Mouse (Mus musculus): ENCODE results near the gene Dlgap1. TPM values are rescaled to one million over a fixed set of nuclear protein-coding genes. Genes with fewer than 3 reads are reported as not detected.
A peak's percentile ranks its signal among the peaks of the same experiment; 100 is the strongest.

Gene Dlgap1
- polyA plus RNA-seq, 1 experiment: 0.26 TPM

GRCm38 (mm10) chr17:70664484-70665040, 695.7 kb downstream of the Dlgap1 start:
- no peak overlapping the region for H3K4me3 ChIP-seq (ENCODE audit: insufficient read depth, low read length)
- no peak overlapping the region for H3K27ac ChIP-seq (ENCODE audit: insufficient read depth, low read length)
- TF ChIP-seq CTCF (IDR thresholded peaks at IDR 0.05; ENCODE audit: borderline replicate concordance, insufficient read depth, low read length) (no peak), POLR2A (IDR thresholded peaks at IDR 0.05; ENCODE audit: low read depth, low read length) (no peak)
- H3K4me1 ChIP-seq (ENCODE audit: control insufficient read depth, insufficient read depth, low read length): no peaks in the 10 kb centered on the region

GRCm38 (mm10) chr17:70673985-70674384, 705.1 kb downstream of the Dlgap1 start:
- H3K4me3 ChIP-seq (ENCODE audit: insufficient read depth, low read length): no peak overlapping the region
- no peak for TF ChIP-seq POLR2A (IDR thresholded peaks at IDR 0.05; ENCODE audit: low read depth, low read length)
- no peak for TF ChIP-seq CTCF (IDR thresholded peaks at IDR 0.05; ENCODE audit: borderline replicate concordance, insufficient read depth, low read length)

GRCm38 (mm10) chr17:70676522-70676921, 707.6 kb downstream of the Dlgap1 start:
- no peaks in the 10 kb centered on the region for H3K4me1 ChIP-seq (ENCODE audit: control insufficient read depth, insufficient read depth, low read length)
- H3K4me3 ChIP-seq (ENCODE audit: insufficient read depth, low read length): no peak overlapping the region
- TF ChIP-seq POLR2A (IDR thresholded peaks at IDR 0.05; ENCODE audit: low read depth, low read length) (no peak), CTCF (IDR thresholded peaks at IDR 0.05; ENCODE audit: borderline replicate concordance, insufficient read depth, low read length) (no peak)
- no peak overlapping the region for H3K27ac ChIP-seq (ENCODE audit: insufficient read depth, low read length)

More at GRCm38 (mm10) chr17:70673985-70674384, 705.1 kb downstream of the Dlgap1 start:
- H3K27ac ChIP-seq (ENCODE audit: insufficient read depth, low read length): no peak overlapping the region
- H3K4me1 ChIP-seq (ENCODE audit: control insufficient read depth, insufficient read depth, low read length): no peaks in the 10 kb centered on the region

- H3K4me1 ChIP-seq (ENCODE audit: control insufficient read depth, insufficient read depth, low read length): no peaks in the 10 kb centered on the region
- H3K27ac ChIP-seq (ENCODE audit: insufficient read depth, low read length): no peak overlapping the region
- no peak overlapping the region for H3K4me3 ChIP-seq (ENCODE audit: insufficient read depth, low read length)
- no peak for TF ChIP-seq POLR2A (IDR thresholded peaks at IDR 0.05; ENCODE audit: low read depth, low read length)
- TF ChIP-seq CTCF (IDR thresholded peaks at IDR 0.05; ENCODE audit: borderline replicate concordance, insufficient read depth, low read length): peak; percentile 95
Observed at GRCm38 (mm10) chr17:70683561-70684167, 714.8 kb downstream of the Dlgap1 start.

GRCm38 (mm10) chr17:70690174-70690573, 721.3 kb downstream of the Dlgap1 start:
- Histone ChIP-seq H3K4me3 (ENCODE audit: insufficient read depth, low read length) (no peak overlapping the region), H3K4me1 (ENCODE audit: control insufficient read depth, insufficient read depth, low read length) (no peaks in the 10 kb centered on the region), H3K27ac (ENCODE audit: insufficient read depth, low read length) (no peak overlapping the region)
- no peak for TF ChIP-seq CTCF (IDR thresholded peaks at IDR 0.05; ENCODE audit: borderline replicate concordance, insufficient read depth, low read length)
- TF ChIP-seq POLR2A (IDR thresholded peaks at IDR 0.05; ENCODE audit: low read depth, low read length): no peak

GRCm38 (mm10) chr17:70690598-70690997, 721.7 kb downstream of the Dlgap1 start:
- H3K4me1 ChIP-seq (ENCODE audit: control insufficient read depth, insufficient read depth, low read length): no peaks in the 10 kb centered on the region
- TF ChIP-seq POLR2A (IDR thresholded peaks at IDR 0.05; ENCODE audit: low read depth, low read length): no peak
- TF ChIP-seq CTCF (IDR thresholded peaks at IDR 0.05; ENCODE audit: borderline replicate concordance, insufficient read depth, low read length): no peak
- no peak overlapping the region for H3K27ac ChIP-seq (ENCODE audit: insufficient read depth, low read length)

GRCm38 (mm10) chr17:70706976-70707818, 738.3 kb downstream of the Dlgap1 start:
- H3K4me3 ChIP-seq (ENCODE audit: insufficient read depth, low read length): no peak overlapping the region
- peaks cover 5% of the 10 kb centered on the region; the same call in 1 of the 2 replicates for H3K4me1 ChIP-seq (ENCODE audit: control insufficient read depth, insufficient read depth, low read length)
- no peak overlapping the region for H3K27ac ChIP-seq (ENCODE audit: insufficient read depth, low read length)
- peak; percentile 84 for TF ChIP-seq CTCF (IDR thresholded peaks at IDR 0.05; ENCODE audit: borderline replicate concordance, insufficient read depth, low read length)
- TF ChIP-seq POLR2A (IDR thresholded peaks at IDR 0.05; ENCODE audit: low read depth, low read length): no peak

More at GRCm38 (mm10) chr17:70690598-70690997, 721.7 kb downstream of the Dlgap1 start:
- no peak overlapping the region for H3K4me3 ChIP-seq (ENCODE audit: insufficient read depth, low read length)

GRCm38 (mm10) chr17:70707819-70708140, 738.9 kb downstream of the Dlgap1 start:
- no peak overlapping the region for H3K4me3 ChIP-seq (ENCODE audit: insufficient read depth, low read length)
- TF ChIP-seq CTCF (IDR thresholded peaks at IDR 0.05; ENCODE audit: borderline replicate concordance, insufficient read depth, low read length) (no peak), POLR2A (IDR thresholded peaks at IDR 0.05; ENCODE audit: low read depth, low read length) (no peak)
- H3K4me1 ChIP-seq (ENCODE audit: control insufficient read depth, insufficient read depth, low read length): peaks cover 5% of the 10 kb centered on the region; the same call in 1 of the 2 replicates
- no peak overlapping the region for H3K27ac ChIP-seq (ENCODE audit: insufficient read depth, low read length)

GRCm38 (mm10) chr17:70709545-70709944, 740.7 kb downstream of the Dlgap1 start:
- H3K4me1 ChIP-seq (ENCODE audit: control insufficient read depth, insufficient read depth, low read length): peaks cover 5% of the 10 kb centered on the region; the same call in 1 of the 2 replicates
- no peak for TF ChIP-seq CTCF (IDR thresholded peaks at IDR 0.05; ENCODE audit: borderline replicate concordance, insufficient read depth, low read length)
- TF ChIP-seq POLR2A (IDR thresholded peaks at IDR 0.05; ENCODE audit: low read depth, low read length): no peak
- H3K4me3 ChIP-seq (ENCODE audit: insufficient read depth, low read length): no peak overlapping the region
- H3K27ac ChIP-seq (ENCODE audit: insufficient read depth, low read length): no peak overlapping the region

Measured in embryonic fibroblast, embryonic 13.5 days (primary cell).